Mouse (Mus musculus): ENCODE measurements around the gene Il16. TPM values are rescaled to one million over a fixed set of nuclear protein-coding genes. Genes with fewer than 3 reads are reported as not detected.

Gene Il16
- polyA plus RNA-seq, 1 experiment from 2014 or later = 1.4 TPM

GRCm38 (mm10) chr7:83762336-83762735, 16.8 kb upstream of the Il16 start:
- Histone ChIP-seq H3K9ac (ENCODE audit: low read length) (no peak overlapping the region), H3K27ac (ENCODE audit: low read depth, low read length) (no peak overlapping the region), H3K27me3 (ENCODE audit: control insufficient read depth, insufficient read depth, low read length) (no peaks in the 10 kb centered on the region), H3K4me2 (ENCODE audit: low read depth) (no peak overlapping the region), H3K36me3 (ENCODE audit: control insufficient read depth, insufficient read depth, low read length) (no peaks in the 10 kb centered on the region), H3K4me1 (ENCODE audit: control insufficient read depth, insufficient read depth, low read length) (no peaks in the 10 kb centered on the region), H3K4me3 (ENCODE audit: low read depth, low read length) (no peak overlapping the region), H3K9me3 (ENCODE audit: control insufficient read depth, low read length) (no peaks in the 10 kb centered on the region)
- ATAC-seq (ENCODE audit: insufficient read depth, low FRiP score, low TSS enrichment) (no peak), DNase-seq (ENCODE audit: low spot score) (no peak)
- 84% methylated on average over 5 of the region's 5 CpGs for WGBS

GRCm38 (mm10) chr7:83751055-83751454, 5.5 kb upstream of the Il16 start:
- Histone ChIP-seq H3K27ac (ENCODE audit: low read depth, low read length) (no peak overlapping the region), H3K27me3 (ENCODE audit: control insufficient read depth, insufficient read depth, low read length) (no peaks in the 10 kb centered on the region), H3K4me1 (ENCODE audit: control insufficient read depth, insufficient read depth, low read length) (no peaks in the 10 kb centered on the region), H3K4me3 (ENCODE audit: low read depth, low read length) (no peak overlapping the region), H3K4me2 (ENCODE audit: low read depth) (no peak overlapping the region), H3K9ac (ENCODE audit: low read length) (no peak overlapping the region), H3K36me3 (ENCODE audit: control insufficient read depth, insufficient read depth, low read length) (no peaks in the 10 kb centered on the region), H3K9me3 (ENCODE audit: control insufficient read depth, low read length) (no peaks in the 10 kb centered on the region)
- WGBS = 87% methylated on average over 1 of the region's 1 CpGs
- ATAC-seq (ENCODE audit: insufficient read depth, low FRiP score, low TSS enrichment) (no peak), DNase-seq (ENCODE audit: low spot score) (no peak)

GRCm38 (mm10) chr7:83748405-83748804, 2.9 kb upstream of the Il16 start:
- Histone ChIP-seq H3K27ac (ENCODE audit: low read depth, low read length) (no peak overlapping the region), H3K9ac (ENCODE audit: low read length) (no peak overlapping the region), H3K9me3 (ENCODE audit: control insufficient read depth, low read length) (no peaks in the 10 kb centered on the region), H3K27me3 (ENCODE audit: control insufficient read depth, insufficient read depth, low read length) (no peaks in the 10 kb centered on the region), H3K4me3 (ENCODE audit: low read depth, low read length) (no peak overlapping the region), H3K4me1 (ENCODE audit: control insufficient read depth, insufficient read depth, low read length) (no peaks in the 10 kb centered on the region), H3K4me2 (ENCODE audit: low read depth) (no peak overlapping the region), H3K36me3 (ENCODE audit: control insufficient read depth, insufficient read depth, low read length) (no peaks in the 10 kb centered on the region)
- no peak for DNase-seq (ENCODE audit: low spot score)
- WGBS = 96% methylated on average over 1 of the region's 1 CpGs
- no peak for ATAC-seq (ENCODE audit: insufficient read depth, low FRiP score, low TSS enrichment)

- 65% methylated on average over 8 of the region's 8 CpGs for WGBS
- Histone ChIP-seq H3K4me1 (ENCODE audit: control insufficient read depth, insufficient read depth, low read length) (no peaks in the 10 kb centered on the region), H3K27me3 (ENCODE audit: control insufficient read depth, insufficient read depth, low read length) (no peaks in the 10 kb centered on the region), H3K36me3 (ENCODE audit: control insufficient read depth, insufficient read depth, low read length) (no peaks in the 10 kb centered on the region), H3K9me3 (ENCODE audit: control insufficient read depth, low read length) (no peaks in the 10 kb centered on the region), H3K4me3 (ENCODE audit: low read depth, low read length) (no peak overlapping the region), H3K27ac (ENCODE audit: low read depth, low read length) (no peak overlapping the region), H3K4me2 (ENCODE audit: low read depth) (no peak overlapping the region), H3K9ac (ENCODE audit: low read length) (no peak overlapping the region; the same call in 1 of the 2 replicates)
- no peak for ATAC-seq (ENCODE audit: insufficient read depth, low FRiP score, low TSS enrichment)
- peak; percentile 15 for DNase-seq (ENCODE audit: low spot score)
These were observed 671 bp upstream of the Il16 start for GRCm38 (mm10) chr7:83746107-83746687.

- H3K27ac ChIP-seq (ENCODE audit: low read depth, low read length) = no peak overlapping the region
- H3K4me2 ChIP-seq (ENCODE audit: low read depth) = no peak overlapping the region
- H3K9ac ChIP-seq (ENCODE audit: low read length) = no peak overlapping the region
- H3K4me3 ChIP-seq (ENCODE audit: low read depth, low read length) = no peak overlapping the region
- no peaks in the 10 kb centered on the region for H3K27me3 ChIP-seq (ENCODE audit: control insufficient read depth, insufficient read depth, low read length)
- no peak for ATAC-seq (ENCODE audit: insufficient read depth, low FRiP score, low TSS enrichment)
- no peaks in the 10 kb centered on the region for H3K4me1 ChIP-seq (ENCODE audit: control insufficient read depth, insufficient read depth, low read length)
- 82% methylated on average over 9 of the region's 9 CpGs for WGBS
- no peaks in the 10 kb centered on the region for H3K9me3 ChIP-seq (ENCODE audit: control insufficient read depth, low read length)
- DNase-seq (ENCODE audit: low spot score) = no peak
- H3K36me3 ChIP-seq (ENCODE audit: control insufficient read depth, insufficient read depth, low read length) = no peaks in the 10 kb centered on the region
These were observed 487 bp downstream of the Il16 start for GRCm38 (mm10) chr7:83745065-83745412.

- no peaks in the 10 kb centered on the region for H3K36me3 ChIP-seq (ENCODE audit: control insufficient read depth, insufficient read depth, low read length)
- no peak overlapping the region for H3K9ac ChIP-seq (ENCODE audit: low read length)
- no peaks in the 10 kb centered on the region for H3K4me1 ChIP-seq (ENCODE audit: control insufficient read depth, insufficient read depth, low read length)
- WGBS = 80% methylated on average over 4 of the region's 4 CpGs
- DNase-seq (ENCODE audit: low spot score) (no peak), ATAC-seq (ENCODE audit: insufficient read depth, low FRiP score, low TSS enrichment) (no peak)
- no peak overlapping the region for H3K4me2 ChIP-seq (ENCODE audit: low read depth)
- H3K27ac ChIP-seq (ENCODE audit: low read depth, low read length) = no peak overlapping the region
- no peaks in the 10 kb centered on the region for H3K27me3 ChIP-seq (ENCODE audit: control insufficient read depth, insufficient read depth, low read length)
- no peak overlapping the region for H3K4me3 ChIP-seq (ENCODE audit: low read depth, low read length)
- no peaks in the 10 kb centered on the region for H3K9me3 ChIP-seq (ENCODE audit: control insufficient read depth, low read length)
These were observed 1.3 kb downstream of the Il16 start for GRCm38 (mm10) chr7:83744250-83744649.

GRCm38 (mm10) chr7:83742690-83743089, 2.8 kb downstream of the Il16 start:
- H3K4me3 ChIP-seq (ENCODE audit: low read depth, low read length) = no peak overlapping the region
- no peak overlapping the region for H3K27ac ChIP-seq (ENCODE audit: low read depth, low read length)
- H3K4me1 ChIP-seq (ENCODE audit: control insufficient read depth, insufficient read depth, low read length) = no peaks in the 10 kb centered on the region
- no peaks in the 10 kb centered on the region for H3K9me3 ChIP-seq (ENCODE audit: control insufficient read depth, low read length)
- H3K27me3 ChIP-seq (ENCODE audit: control insufficient read depth, insufficient read depth, low read length) = no peaks in the 10 kb centered on the region
- no peak overlapping the region for H3K4me2 ChIP-seq (ENCODE audit: low read depth)
- 60% methylated on average over 3 of the region's 3 CpGs for WGBS
- no peak overlapping the region for H3K9ac ChIP-seq (ENCODE audit: low read length)
- H3K36me3 ChIP-seq (ENCODE audit: control insufficient read depth, insufficient read depth, low read length) = no peaks in the 10 kb centered on the region
- DNase-seq (ENCODE audit: low spot score) = no peak
- ATAC-seq (ENCODE audit: insufficient read depth, low FRiP score, low TSS enrichment) = no peak

GRCm38 (mm10) chr7:83742026-83742425, 3.5 kb downstream of the Il16 start:
- no peaks in the 10 kb centered on the region for H3K27me3 ChIP-seq (ENCODE audit: control insufficient read depth, insufficient read depth, low read length)
- 84% methylated on average over 2 of the region's 2 CpGs for WGBS
- no peaks in the 10 kb centered on the region for H3K4me1 ChIP-seq (ENCODE audit: control insufficient read depth, insufficient read depth, low read length)
- H3K27ac ChIP-seq (ENCODE audit: low read depth, low read length) = no peak overlapping the region
- no peak for ATAC-seq (ENCODE audit: insufficient read depth, low FRiP score, low TSS enrichment)
- no peaks in the 10 kb centered on the region for H3K36me3 ChIP-seq (ENCODE audit: control insufficient read depth, insufficient read depth, low read length)
- H3K9ac ChIP-seq (ENCODE audit: low read length) = no peak overlapping the region
- no peaks in the 10 kb centered on the region for H3K9me3 ChIP-seq (ENCODE audit: control insufficient read depth, low read length)
- DNase-seq (ENCODE audit: low spot score) = no peak
- no peak overlapping the region for H3K4me3 ChIP-seq (ENCODE audit: low read depth, low read length)
- H3K4me2 ChIP-seq (ENCODE audit: low read depth) = no peak overlapping the region

- H3K27me3 ChIP-seq (ENCODE audit: control insufficient read depth, insufficient read depth, low read length) = no peaks in the 10 kb centered on the region
- no peaks in the 10 kb centered on the region for H3K9me3 ChIP-seq (ENCODE audit: control insufficient read depth, low read length)
- no peak overlapping the region for H3K27ac ChIP-seq (ENCODE audit: low read depth, low read length)
- H3K36me3 ChIP-seq (ENCODE audit: control insufficient read depth, insufficient read depth, low read length) = no peaks in the 10 kb centered on the region
- H3K9ac ChIP-seq (ENCODE audit: low read length) = no peak overlapping the region
- DNase-seq (ENCODE audit: low spot score) (peak; percentile 14), ATAC-seq (ENCODE audit: insufficient read depth, low FRiP score, low TSS enrichment) (no peak)
- 43% methylated on average over 7 of the region's 7 CpGs for WGBS
- no peaks in the 10 kb centered on the region; the same call in 1 of the 2 replicates for H3K4me1 ChIP-seq (ENCODE audit: control insufficient read depth, insufficient read depth, low read length)
- H3K4me2 ChIP-seq (ENCODE audit: low read depth) = no peak overlapping the region
- H3K4me3 ChIP-seq (ENCODE audit: low read depth, low read length) = no peak overlapping the region
These were observed 5.7 kb downstream of the Il16 start for GRCm38 (mm10) chr7:83739680-83740310.
